Mouse (Mus musculus) C2C12 (cell line): ENCODE results near the gene Gal3st1.

ENCODE experiments used
- CEBPB ChIP-seq: IDR thresholded peaks from one replicate; pipeline ENCODE4 v1.6.1; 2011; ENCODE audit warnings: low read depth, mild to moderate bottlenecking, control low read depth, moderate library complexity
- CTCF ChIP-seq: IDR thresholded peaks from one replicate; pipeline ENCODE4 v1.5.1; 2011; ENCODE audit not compliant: control insufficient read depth, insufficient read depth, insufficient read length
- MYOD1 ChIP-seq: IDR thresholded peaks from one replicate; pipeline ENCODE4 v1.6.1; 2011; ENCODE audit warnings: low read depth; ENCODE audit not compliant: control insufficient read depth, insufficient read length
- USF1 ChIP-seq: IDR thresholded peaks from one replicate; pipeline ENCODE4 v1.6.1; 2011; ENCODE audit warnings: low read depth, mild to moderate bottlenecking, control low read depth, moderate library complexity

- no peak for TF ChIP-seq CTCF
- no peak for TF ChIP-seq MYOD1
- no peak for TF ChIP-seq CEBPB
- TF ChIP-seq USF1: no peak
Measured at GRCm38 (mm10) chr11:3941371-3941770, 42.1 kb upstream of the Gal3st1 start.
